Mouse (Mus musculus) liver, adult 2 months (tissue): Measurements from ENCODE around the gene Sart3. TPM values are rescaled to one million over a fixed set of nuclear protein-coding genes. Genes with fewer than 3 reads are reported as not detected.

Source experiments
- DNase-seq: peaks from one replicate; pipeline ENCODE4 v3.0.0-alpha.2; 2011; ENCODE audit warnings: low read depth, low spot score; ENCODE audit errors: extremely low read depth
- H3K27ac ChIP-seq: fragments of 200-500 bp; replicated peaks from 2 replicates; pipeline ENCODE4 v1.5.1; 2012; ENCODE audit warnings: low read depth, mild to moderate bottlenecking, control low read depth, inconsistent platforms, low read length; ENCODE audit not compliant: insufficient read depth
- H3K27me3 ChIP-seq: fragments of 200-500 bp; 2 replicates; pipeline ENCODE4 v1.6.1; 2012; ENCODE audit warnings: mild to moderate bottlenecking, moderate library complexity, low read length, inconsistent platforms; ENCODE audit not compliant: control insufficient read depth, insufficient read depth
- H3K36me3 ChIP-seq: fragments of 200-500 bp; 2 replicates; pipeline ENCODE4 v1.6.1; 2012; ENCODE audit warnings: low read length, inconsistent platforms; ENCODE audit not compliant: control insufficient read depth, insufficient read depth
- H3K4me1 ChIP-seq: fragments of 200-500 bp; 2 replicates; pipeline ENCODE4 v1.6.1; 2011; ENCODE audit warnings: low read length; ENCODE audit not compliant: control insufficient read depth, insufficient read depth
- H3K4me3 ChIP-seq: fragments of 200-500 bp; 2 replicates; pipeline ENCODE4 v1.5.1; 2011; ENCODE audit warnings: low read depth, mild to moderate bottlenecking, control low read depth, low read length, moderate library complexity; ENCODE audit not compliant: insufficient read depth
- H3K79me2 ChIP-seq: fragments of 200-500 bp; 2 replicates; pipeline ENCODE4 v1.6.1; 2012; ENCODE audit warnings: inconsistent platforms, mild to moderate bottlenecking, low read length, moderate library complexity; ENCODE audit not compliant: control insufficient read depth, insufficient read depth
- H3K9ac ChIP-seq: fragments of 200-500 bp; 2 replicates; pipeline ENCODE4 v1.6.1; 2012; ENCODE audit warnings: low read depth, mild to moderate bottlenecking, control low read depth, inconsistent platforms, low read length
- CTCF ChIP-seq: fragments of 200-500 bp; IDR thresholded peaks from 2 replicates; pipeline ENCODE4 v1.5.1; 2011; ENCODE audit warnings: low read depth, low read length, control low read depth
- POLR2A ChIP-seq: fragments of 200-500 bp; IDR thresholded peaks from 2 replicates; pipeline ENCODE4 v1.6.1; 2011; ENCODE audit warnings: low read length, control low read depth; ENCODE audit not compliant: insufficient read depth; ENCODE audit errors: extremely low read depth
- WGBS: fragments of 180-500 bp; shearing (Covaris S2); methylation state at CpG from one replicate; pipeline ENCODE4 v1.1.7; 2018; 5-methylcytosine and 5-hydroxymethylcytosine counted together
- polyA plus RNA-seq: library from polyadenylated mRNA; depleted of rRNA; stranded (reverse); fragments of >200 nt; gene quantifications from 2 replicates; pipeline ENCODE4 v1.2.3, GENCODE M21; 2012
- total RNA-seq: library from RNA; depleted of rRNA; stranded (reverse); fragments of >200 nt; gene quantifications from 2 replicates; pipeline ENCODE4 v1.2.3, GENCODE M21; 2014

Gene Sart3
- total and polyA plus RNA-seq, 2 experiments = 6.0 to 9.0 TPM

DNA sequence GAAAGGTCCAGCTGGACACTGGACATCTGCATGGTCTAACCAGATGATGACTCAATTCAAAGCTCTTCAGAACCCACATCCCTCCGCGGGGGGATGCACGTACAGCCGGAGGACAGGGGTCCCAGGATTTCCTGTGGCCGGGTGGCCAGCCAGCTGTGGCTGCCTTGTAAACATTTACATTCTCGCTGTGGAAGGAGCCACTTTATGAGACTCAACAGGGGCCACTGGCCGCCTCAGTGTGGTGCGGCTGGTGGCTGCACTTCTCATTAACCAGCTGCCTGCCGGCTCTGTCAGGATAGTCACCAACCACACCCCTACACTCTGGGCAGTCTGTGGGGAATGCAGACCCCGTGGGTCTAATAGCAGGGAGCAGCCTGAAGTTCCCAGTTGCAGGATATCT, 34.1 kb upstream of the Sart3 start:
- Histone ChIP-seq H3K4me1 (no peaks in the 10 kb centered on the region), H3K27me3 (no peaks in the 10 kb centered on the region), H3K4me3 (no peak overlapping the region), H3K79me2 (no peaks in the 10 kb centered on the region), H3K36me3 (no peaks in the 10 kb centered on the region), H3K9ac (no peak overlapping the region), H3K27ac (no peak overlapping the region)
- DNase-seq = no peak
- 19% methylated on average over 10 of the region's 10 CpGs for WGBS
- no peak for TF ChIP-seq CTCF
- no peak for TF ChIP-seq POLR2A

DNA sequence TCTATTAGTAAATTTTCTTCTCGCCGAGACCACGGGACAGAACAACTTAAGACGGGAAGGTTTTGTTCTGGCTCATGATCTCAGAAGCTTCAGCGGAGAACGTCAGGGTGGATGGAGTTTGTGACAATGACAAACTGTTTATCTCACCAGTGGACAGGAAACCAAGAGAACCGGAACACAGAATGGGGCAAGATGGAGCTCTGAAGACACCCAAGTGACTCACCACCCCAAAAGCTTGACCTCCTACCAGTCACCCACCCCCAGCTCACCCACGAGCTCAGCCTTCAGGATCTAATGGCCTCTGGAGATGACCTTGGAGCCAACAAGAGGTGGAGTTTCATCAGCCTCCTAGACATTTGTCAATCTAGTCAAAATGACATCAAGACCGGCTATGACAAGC, 33.0 kb upstream of the Sart3 start:
- H3K27me3 ChIP-seq = no peaks in the 10 kb centered on the region
- no peaks in the 10 kb centered on the region for H3K4me1 ChIP-seq
- no peak overlapping the region for H3K27ac ChIP-seq
- no peak overlapping the region for H3K4me3 ChIP-seq
- no peak for TF ChIP-seq POLR2A
- TF ChIP-seq CTCF = no peak
- 88% methylated on average over 9 of the region's 9 CpGs for WGBS
- no peak for DNase-seq
- no peak overlapping the region for H3K9ac ChIP-seq
- no peaks in the 10 kb centered on the region for H3K36me3 ChIP-seq
- no peaks in the 10 kb centered on the region for H3K79me2 ChIP-seq

DNA sequence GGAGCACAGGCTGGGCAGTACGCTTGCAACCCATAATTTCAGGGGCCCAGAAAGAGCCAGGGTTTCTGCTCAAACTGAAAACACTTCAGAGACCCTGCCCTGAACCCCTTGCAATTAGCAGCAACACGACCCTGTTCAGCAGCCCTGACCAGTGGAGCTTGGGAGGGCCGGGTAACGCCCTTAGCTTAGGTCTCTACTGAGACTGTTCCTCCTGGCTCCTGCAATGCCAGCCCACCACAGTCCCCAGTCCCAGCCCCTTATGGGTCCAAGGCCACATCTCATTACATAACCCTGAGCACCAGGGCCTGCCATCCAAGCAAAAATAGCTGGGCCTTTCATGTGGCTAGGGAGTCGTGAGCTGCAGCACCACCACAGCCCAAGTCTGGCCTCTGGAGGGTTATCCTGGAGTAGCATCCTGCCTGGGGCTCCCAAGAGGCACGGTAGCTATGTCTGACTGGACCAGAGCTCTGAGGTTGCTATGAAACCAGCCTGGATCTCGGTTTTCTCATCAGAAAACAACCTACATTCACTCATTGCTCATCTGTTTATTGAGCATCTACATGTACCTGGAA, 32.2 kb upstream of the Sart3 start:
- Histone ChIP-seq H3K27ac (no peak overlapping the region), H3K27me3 (no peaks in the 10 kb centered on the region), H3K36me3 (no peaks in the 10 kb centered on the region), H3K4me3 (no peak overlapping the region), H3K4me1 (no peaks in the 10 kb centered on the region), H3K9ac (no peak overlapping the region), H3K79me2 (no peaks in the 10 kb centered on the region)
- no peak for DNase-seq
- TF ChIP-seq POLR2A (no peak), CTCF (no peak)
- 62% methylated on average over 7 of the region's 7 CpGs for WGBS

- Histone ChIP-seq H3K4me3 (peak within 1 kb of the TSS; percentile 26; the same call in 1 of the 2 replicates), H3K27ac (no peak within 1 kb of the TSS), H3K9ac (no peak within 1 kb of the TSS), H3K27me3 (no peaks in the 10 kb centered on the region), H3K36me3 (no peaks in the 10 kb centered on the region), H3K4me1 (no peaks in the 10 kb centered on the region), H3K79me2 (no peaks in the 10 kb centered on the region)
- 4% methylated on average over 11 of the region's 11 CpGs for WGBS
- TF ChIP-seq POLR2A = no peak
- no peak for TF ChIP-seq CTCF
- no peak for DNase-seq
Observed at GRCm38 (mm10) chr5:113800280-113800679, 28.0 kb upstream of the Sart3 start, which contains the start of gene Tmem119. Gene Tmem119, minus strand, starts transcription at chr5:113800516.

DNA sequence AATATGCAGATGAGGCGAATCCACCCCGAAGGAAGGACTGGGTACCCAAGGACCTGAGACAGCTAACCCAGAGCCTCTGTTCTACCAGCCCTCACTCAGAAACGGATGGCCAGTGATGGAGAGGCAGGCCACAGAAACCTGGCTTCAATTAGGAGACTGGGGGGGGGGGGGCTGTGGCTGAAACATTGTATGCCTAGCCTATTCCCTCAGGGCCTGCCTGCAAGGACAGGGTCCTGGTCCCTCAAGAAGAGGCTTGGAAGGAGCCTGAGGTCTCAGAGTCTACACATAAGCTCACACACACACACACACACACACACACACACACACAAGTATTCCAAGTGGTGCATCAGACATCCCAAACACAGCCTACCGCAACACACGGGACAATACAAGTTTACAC, 27.4 kb upstream of the Sart3 start:
- TF ChIP-seq POLR2A (no peak), CTCF (no peak)
- no peaks in the 10 kb centered on the region for H3K36me3 ChIP-seq
- 59% methylated on average over 5 of the region's 5 CpGs for WGBS
- H3K79me2 ChIP-seq = no peaks in the 10 kb centered on the region
- H3K27me3 ChIP-seq = no peaks in the 10 kb centered on the region
- H3K4me3 ChIP-seq = peak overlapping the region; percentile 26; the same call in 1 of the 2 replicates
- H3K27ac ChIP-seq = no peak overlapping the region
- H3K9ac ChIP-seq = no peak overlapping the region
- no peaks in the 10 kb centered on the region for H3K4me1 ChIP-seq
- no peak for DNase-seq

- Histone ChIP-seq H3K27me3 (no peaks in the 10 kb centered on the region), H3K4me3 (no peak overlapping the region)
- 84% methylated on average over 9 of the region's 9 CpGs for WGBS
Observed at GRCm38 (mm10) chr5:113798525-113798924, 26.2 kb upstream of the Sart3 start.

More at GRCm38 (mm10) chr5:113798525-113798924, 26.2 kb upstream of the Sart3 start:
- no peak overlapping the region for H3K9ac ChIP-seq
- no peaks in the 10 kb centered on the region for H3K4me1 ChIP-seq
- TF ChIP-seq POLR2A (no peak), CTCF (no peak)
- H3K27ac ChIP-seq = no peak overlapping the region
- H3K36me3 ChIP-seq = no peaks in the 10 kb centered on the region
- no peaks in the 10 kb centered on the region for H3K79me2 ChIP-seq
- no peak for DNase-seq
